Mouse (Mus musculus) cerebellum, adult 18-20 months (tissue): ENCODE results near the gene Hs3st6.

Experiments used
- DNase-seq, 2 experiments: peaks; one replicate each; pipeline ENCODE4 v3.0.0; 2021

Hs3st6 gene

GRCm38 (mm10) chr17:24729067-24729466, 23.7 kb upstream of the Hs3st6 start:
- no peak for DNase-seq

- no peak for DNase-seq
Measured at GRCm38 (mm10) chr17:24730787-24731186, 22.0 kb upstream of the Hs3st6 start.

GRCm38 (mm10) chr17:24732233-24732935, 20.4 kb upstream of the Hs3st6 start:
- no peak for DNase-seq

GRCm38 (mm10) chr17:24733434-24734050, 19.2 kb upstream of the Hs3st6 start:
- no peak for DNase-seq

- no peak for DNase-seq
Measured at GRCm38 (mm10) chr17:24734513-24734912, 18.3 kb upstream of the Hs3st6 start.

- no peak for DNase-seq
Measured at GRCm38 (mm10) chr17:24735446-24735845, 17.3 kb upstream of the Hs3st6 start.

GRCm38 (mm10) chr17:24736330-24737051, 16.3 kb upstream of the Hs3st6 start, which contains the start of gene Msrb1:
Gene Msrb1, plus strand, starts transcription at chr17:24736642.
- peak; percentile 89 to 98 for DNase-seq

GRCm38 (mm10) chr17:24737135-24737810, 15.5 kb upstream of the Hs3st6 start:
- no peak for DNase-seq

GRCm38 (mm10) chr17:24738238-24738637, 14.6 kb upstream of the Hs3st6 start:
- no peak for DNase-seq

- no peak for DNase-seq
Measured at GRCm38 (mm10) chr17:24739926-24740325, 12.9 kb upstream of the Hs3st6 start.

- no peak for DNase-seq
Measured at GRCm38 (mm10) chr17:24742307-24742706, 10.5 kb upstream of the Hs3st6 start.

- no peak for DNase-seq
Measured at GRCm38 (mm10) chr17:24743896-24744295, 8.9 kb upstream of the Hs3st6 start.

GRCm38 (mm10) chr17:24744381-24744780, 8.4 kb upstream of the Hs3st6 start:
- no peak for DNase-seq

- peak; percentile 70 to 77 for DNase-seq
Measured at GRCm38 (mm10) chr17:24745526-24746497, 7.0 kb upstream of the Hs3st6 start.

- no peak for DNase-seq
Measured at GRCm38 (mm10) chr17:24746986-24747385, 5.8 kb upstream of the Hs3st6 start.

- DNase-seq, result no peak
Measured at GRCm38 (mm10) chr17:24751528-24751927, 1.3 kb upstream of the Hs3st6 start.

- no peak for DNase-seq
Measured at GRCm38 (mm10) chr17:24757394-24757793, 4.6 kb downstream of the Hs3st6 start.

- DNase-seq, result no peak
Measured at GRCm38 (mm10) chr17:24761121-24761520, 8.3 kb downstream of the Hs3st6 start.

GRCm38 (mm10) chr17:24765016-24765905, 12.5 kb downstream of the Hs3st6 start:
- DNase-seq, result no peak

GRCm38 (mm10) chr17:24766266-24766875, 13.6 kb downstream of the Hs3st6 start:
- no peak for DNase-seq
